Mouse (Mus musculus) subcutaneous adipose tissue, adult 2 months (tissue): ENCODE results near the gene Vgf. TPM values are rescaled to one million over a fixed set of nuclear protein-coding genes. Genes with fewer than 3 reads are reported as not detected.

Experiments
- polyA plus RNA-seq: library from polyadenylated mRNA; depleted of rRNA; stranded (reverse); fragments of >200 nt; gene quantifications from 2 replicates; pipeline ENCODE4 v1.2.3, GENCODE M21; 2012; ENCODE audit warnings: low replicate concordance; rRNA removed

Gene Vgf
- not detected in 2 replicates for polyA plus RNA-seq

GRCm38 (mm10) chr5:137026092-137026491 lies at the start of gene Vgf:
TSS of gene Vgf (plus strand) at chr5:137026392.

GRCm38 (mm10) chr5:136986695-136987137 lies 39.5 kb upstream of the Vgf start, which contains the start of gene Plod3:
TSS of gene Plod3 (plus strand) at chr5:136987019.

DNA sequence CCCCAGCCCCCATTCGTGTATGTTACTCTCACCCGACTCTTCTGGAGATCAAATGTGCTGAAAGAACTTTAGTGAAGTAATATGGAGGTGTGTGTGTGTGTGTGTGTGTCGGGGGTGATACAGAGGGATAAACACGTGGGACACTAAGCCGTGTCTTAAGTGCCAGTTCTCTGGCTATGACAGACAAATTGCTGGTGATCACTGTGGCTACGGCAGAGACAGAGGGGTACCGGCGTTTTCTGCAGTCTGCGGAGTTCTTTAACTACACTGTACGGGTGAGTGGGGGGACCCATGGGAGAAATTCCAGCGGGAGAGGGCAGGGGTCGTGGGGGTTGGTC lies 38.3 kb upstream of the Vgf start, which contains the start of gene Znhit1:
Znhit1 (minus strand) TSS at position 88 of the 338 bp plus-strand sequence.

DNA sequence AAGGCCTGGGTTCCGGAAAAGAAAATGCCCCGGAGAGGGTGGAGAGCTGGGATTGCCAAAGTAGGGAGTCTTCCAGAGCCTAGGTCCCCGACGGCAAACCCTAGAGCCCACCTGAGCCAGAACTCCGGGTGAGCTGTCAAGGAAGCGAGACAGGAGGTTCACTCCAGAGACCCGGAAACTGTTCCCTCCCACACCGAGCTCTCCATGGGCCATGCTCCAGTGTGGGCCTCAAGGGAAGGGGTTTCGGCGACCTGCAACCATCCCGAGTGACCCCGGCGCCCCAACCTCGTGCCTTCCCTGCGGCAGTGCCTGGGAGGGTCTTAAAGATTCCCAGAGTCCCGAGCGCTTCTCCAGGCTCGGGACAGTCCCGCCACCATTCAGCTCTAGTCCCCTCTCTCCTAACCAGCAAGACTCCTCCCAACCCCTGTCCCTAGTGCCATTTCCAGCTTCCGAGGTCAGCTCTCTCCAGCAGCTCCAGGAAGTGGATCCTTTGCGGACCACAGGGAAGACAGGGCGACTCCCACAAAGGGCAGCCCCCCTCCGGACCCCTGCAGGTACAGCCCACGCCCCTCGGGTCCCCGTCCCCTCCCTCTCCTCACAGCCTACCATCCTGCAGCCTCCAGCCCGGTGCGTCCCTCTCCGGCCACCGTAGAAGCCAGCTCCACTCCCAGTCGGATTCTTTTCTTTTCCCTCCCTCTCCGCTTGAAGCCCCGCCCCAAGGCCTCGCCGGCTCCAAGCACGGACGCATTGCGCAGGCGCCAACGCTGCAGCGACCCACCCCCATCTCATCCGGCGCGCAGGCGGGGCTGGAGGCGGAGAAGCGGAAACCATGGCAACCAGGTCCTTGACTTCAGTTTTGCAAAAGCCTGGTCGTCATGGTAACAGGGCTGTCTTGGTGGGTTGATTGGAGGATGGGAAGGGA lies 19.5 kb downstream of the Vgf start, which contains the start of gene Ap1s1:
Ap1s1 (minus strand) TSS at position 734 of the 922 bp plus-strand sequence.

GRCm38 (mm10) chr5:137072079-137072960 lies 46.1 kb downstream of the Vgf start, which contains the start of gene Serpine1:
TSS of gene Serpine1 (minus strand) at chr5:137072268.

Other genes with a start within 250 kb of the Vgf start
- 0.11 and 15.6 TPM in 2 replicates for gene Col26a1, start 143.2 kb upstream of the Vgf start, polyA plus RNA-seq
- 15.5 and 16.2 TPM in 2 replicates for gene Ift22, start 118.2 kb upstream of the Vgf start, polyA plus RNA-seq
- 179 and 203 TPM in 2 replicates for gene Fis1, start 73.1 kb upstream of the Vgf start, polyA plus RNA-seq
- gene Cldn15, start 59.8 kb upstream of the Vgf start, polyA plus RNA-seq, result 45.3 and 109 TPM in 2 replicates
- gene Plod3, start 39.4 kb upstream of the Vgf start, polyA plus RNA-seq, result 127 and 187 TPM in 2 replicates
- gene Znhit1, start 38.4 kb upstream of the Vgf start, polyA plus RNA-seq, result 86.1 and 90.2 TPM in 2 replicates
- gene Ap1s1, start 19.7 kb downstream of the Vgf start, polyA plus RNA-seq, result 81.8 and 101 TPM in 2 replicates
- 7.5 and 24.0 TPM in 2 replicates for gene Serpine1, start 45.9 kb downstream of the Vgf start, polyA plus RNA-seq
- gene Trim56, start 89.8 kb downstream of the Vgf start, polyA plus RNA-seq, result 11.1 and 20.5 TPM in 2 replicates
- 0.19 TPM in 1 of 2 replicates, not detected in the other for gene Muc3, start 122.9 kb downstream of the Vgf start, polyA plus RNA-seq
- gene Muc3a, start 186.0 kb downstream of the Vgf start, polyA plus RNA-seq, result 0.91 and 2.0 TPM in 2 replicates